Mouse (Mus musculus): ENCODE data around the gene Ubtd1.
A peak's percentile ranks its signal among the peaks of the same experiment; 100 is the strongest.

Ubtd1 gene

GRCm38 (mm10) chr19:42022542-42022848, 40.9 kb downstream of the Ubtd1 start:
- DNase-seq = no peak

- peak; percentile 79 for DNase-seq
Measured at GRCm38 (mm10) chr19:42026158-42026557, 44.6 kb downstream of the Ubtd1 start.

GRCm38 (mm10) chr19:42031112-42031511, 49.5 kb downstream of the Ubtd1 start:
- DNase-seq = no peak

GRCm38 (mm10) chr19:42033611-42034010, 52.0 kb downstream of the Ubtd1 start:
- no peak for DNase-seq

GRCm38 (mm10) chr19:42034146-42034775, 52.7 kb downstream of the Ubtd1 start:
- DNase-seq = peak; percentile 57

GRCm38 (mm10) chr19:42034881-42035455, 53.4 kb downstream of the Ubtd1 start:
- DNase-seq = peak; percentile 48

- peak; percentile 84 for DNase-seq
Measured at GRCm38 (mm10) chr19:42035456-42036248, 54.1 kb downstream of the Ubtd1 start, which contains the start of gene Ankrd2. Ankrd2 (plus strand) TSS chr19:42036000.

GRCm38 (mm10) chr19:42036357-42036756, 54.8 kb downstream of the Ubtd1 start:
- no peak for DNase-seq

GRCm38 (mm10) chr19:42037167-42037702, 55.7 kb downstream of the Ubtd1 start:
- DNase-seq = no peak

- no peak for DNase-seq
Measured at GRCm38 (mm10) chr19:42038310-42038709, 56.7 kb downstream of the Ubtd1 start.

GRCm38 (mm10) chr19:42043988-42044387, 62.4 kb downstream of the Ubtd1 start:
- DNase-seq = no peak

GRCm38 (mm10) chr19:42045269-42046102, 63.9 kb downstream of the Ubtd1 start, which contains the start of gene Hoga1:
Hoga1 (plus strand) TSS chr19:42045610.
- DNase-seq = peak; percentile 71

GRCm38 (mm10) chr19:42050251-42050650, 68.7 kb downstream of the Ubtd1 start:
- DNase-seq = no peak

GRCm38 (mm10) chr19:42051351-42051750, 69.8 kb downstream of the Ubtd1 start:
- DNase-seq = no peak

GRCm38 (mm10) chr19:42051948-42052347, 70.4 kb downstream of the Ubtd1 start, which contains the start of gene 4933411K16Rik:
4933411K16Rik (plus strand) TSS chr19:42052248.
- DNase-seq = no peak

- DNase-seq = no peak
Measured at GRCm38 (mm10) chr19:42054255-42054654, 72.7 kb downstream of the Ubtd1 start.

- DNase-seq = no peak
Measured at GRCm38 (mm10) chr19:42055881-42056280, 74.3 kb downstream of the Ubtd1 start.

GRCm38 (mm10) chr19:42056719-42057409, 75.3 kb downstream of the Ubtd1 start:
- no peak for DNase-seq

- no peak for DNase-seq
Measured at GRCm38 (mm10) chr19:42058426-42058825, 76.9 kb downstream of the Ubtd1 start.

GRCm38 (mm10) chr19:42061443-42061842, 79.9 kb downstream of the Ubtd1 start:
- DNase-seq = no peak

- DNase-seq = no peak
Measured at GRCm38 (mm10) chr19:42068441-42069240, 87.1 kb downstream of the Ubtd1 start.

All from layer of hippocampus, adult 9-11 months (tissue).